Comparison of ENCODE assay signal across 12 mouse cellular contexts in the genomic region with DNA sequence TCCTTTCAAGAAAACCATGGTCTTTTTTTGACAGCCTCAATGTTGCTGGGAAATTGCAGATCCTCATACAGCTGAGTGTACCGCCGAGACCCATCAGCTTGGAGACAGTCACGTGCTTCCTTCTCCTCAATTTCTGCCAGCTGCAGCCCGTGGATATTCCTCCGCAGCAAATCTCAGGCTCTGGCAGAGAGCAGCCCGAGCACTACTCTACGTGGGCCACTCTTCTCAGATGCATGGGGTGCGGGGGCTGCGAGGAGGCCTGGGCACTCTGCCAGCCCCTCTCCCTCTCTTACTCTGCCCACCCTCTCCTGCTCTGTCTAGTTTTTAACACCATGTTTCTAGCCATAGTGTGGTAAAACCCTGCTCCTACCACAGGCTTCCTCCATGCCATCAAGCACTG. TPM values are rescaled to one million over a fixed set of nuclear protein-coding genes. Genes with fewer than 3 reads are reported as not detected.
A peak's percentile ranks its signal among the peaks of the same experiment; 100 is the strongest.
DNase-seq lines count a peak whose midpoint lies in the region; ATAC-seq lines count a peak whose summit lies in the region.
"Had no signal": no experiment of that assay in that cellular context is flagged by ENCODE, and none has a peak within 500 bp of the region (broad histone marks: within the 10 kb centered on the region; RNA-seq: fewer than 3 reads in every experiment).

No protein-coding gene starts in this region.

- H3K9me3 ChIP-seq in forebrain, embryonic 13.5 days (replicated peaks) = no peaks in the 10 kb centered on the region
- no peaks in the 10 kb centered on the region for H3K9me3 ChIP-seq in forebrain, embryonic 10.5 days
- H3K9me3 ChIP-seq in lung, embryonic 16.5 days (ENCODE audit: control insufficient read depth, low read length) = no peaks in the 10 kb centered on the region
- H3K9me3 ChIP-seq: embryonic facial prominence, embryonic 12.5 days; neural tube, embryonic 12.5 days had no signal

- no peaks in the 10 kb centered on the region for H3K27me3 ChIP-seq in forebrain, embryonic 13.5 days
- H3K27me3 ChIP-seq in forebrain, embryonic 10.5 days (ENCODE audit: poor library complexity, severe bottlenecking) = no peaks in the 10 kb centered on the region
- no peaks in the 10 kb centered on the region for H3K27me3 ChIP-seq in lung, embryonic 16.5 days (ENCODE audit: control insufficient read depth, insufficient read depth, low read depth, low read length)
- H3K27me3 ChIP-seq: embryonic facial prominence, embryonic 12.5 days; neural tube, embryonic 12.5 days had no signal

- peak; percentile 94 for ATAC-seq in forebrain, embryonic 13.5 days
- ATAC-seq in lung, embryonic 16.5 days (ENCODE audit: low read depth) = peak; percentile 56

- H3K9ac ChIP-seq in forebrain, embryonic 13.5 days = no peak overlapping the region
- no peak overlapping the region for H3K9ac ChIP-seq in lung, embryonic 16.5 days (ENCODE audit: low read length)
- H3K9ac ChIP-seq: embryonic facial prominence, embryonic 12.5 days; neural tube, embryonic 12.5 days had no signal

- no peak for DNase-seq in forebrain, embryonic 10.5 days (ENCODE audit: extremely low spot score, low spot score)
- DNase-seq in lung, postnatal 10 days = no peak
- DNase-seq in left cerebral cortex, adult 18-20 months (ENCODE audit: low spot score in 2 of 2) = peak; percentile 61 to 75
- peak; percentile 60 for DNase-seq in right cerebral cortex, postnatal 14 days
- no peak for DNase-seq in c-Kit-positive CD71-positive TER-119-positive erythroid progenitor cells, embryonic 14.5 days (ENCODE audit: low spot score)
- no peak for DNase-seq in lung, postnatal 36 days
- DNase-seq: heart, adult 11 months; kidney, adult 9 months had no signal

- H3K27ac ChIP-seq in forebrain, embryonic 13.5 days = no peak overlapping the region
- no peak overlapping the region for H3K27ac ChIP-seq in forebrain, embryonic 10.5 days
- no peak overlapping the region for H3K27ac ChIP-seq in lung, embryonic 16.5 days (ENCODE audit: low read length)
- H3K27ac ChIP-seq: embryonic facial prominence, embryonic 12.5 days; neural tube, embryonic 12.5 days had no signal

- no peak overlapping the region for H3K4me3 ChIP-seq in forebrain, embryonic 13.5 days
- no peak overlapping the region for H3K4me3 ChIP-seq in forebrain, embryonic 10.5 days
- H3K4me3 ChIP-seq in lung, embryonic 16.5 days (ENCODE audit: low read length) = no peak overlapping the region
- H3K4me3 ChIP-seq: embryonic facial prominence, embryonic 12.5 days; neural tube, embryonic 12.5 days had no signal

- H3K4me1 ChIP-seq in forebrain, embryonic 13.5 days = peaks cover 6% of the 10 kb centered on the region; the same call in 1 of the 2 replicates
- peaks cover 7% of the 10 kb centered on the region; the same call in 1 of the 2 replicates for H3K4me1 ChIP-seq in forebrain, embryonic 10.5 days
- 0 out of 2 replicates have a peak, but pooled peaks cover 3% of the 10 kb centered on the region for H3K4me1 ChIP-seq in lung, embryonic 16.5 days (replicated peaks; ENCODE audit: control insufficient read depth, insufficient read depth, low read length)
- H3K4me1 ChIP-seq: embryonic facial prominence, embryonic 12.5 days; neural tube, embryonic 12.5 days had no signal

- no peak overlapping the region for H3K4me2 ChIP-seq in forebrain, embryonic 13.5 days
- H3K4me2 ChIP-seq in lung, embryonic 16.5 days (ENCODE audit: low read depth, low read length) = no peak overlapping the region
- H3K4me2 ChIP-seq: embryonic facial prominence, embryonic 12.5 days; neural tube, embryonic 12.5 days had no signal

- 67% methylated on average over 9 of the region's 9 CpGs for WGBS in forebrain, embryonic 13.5 days
- 91% methylated on average over 9 of the region's 9 CpGs for WGBS in forebrain, embryonic 10.5 days
- WGBS in lung, embryonic 16.5 days = 28% methylated on average over 9 of the region's 9 CpGs

- H3K36me3 ChIP-seq in forebrain, embryonic 13.5 days (ENCODE audit: poor library complexity, severe bottlenecking) = no peaks in the 10 kb centered on the region
- H3K36me3 ChIP-seq in forebrain, embryonic 10.5 days (replicated peaks) = no peaks in the 10 kb centered on the region
- no peaks in the 10 kb centered on the region for H3K36me3 ChIP-seq in lung, embryonic 16.5 days (ENCODE audit: control insufficient read depth, insufficient read depth, low read length)
- H3K36me3 ChIP-seq: embryonic facial prominence, embryonic 12.5 days; neural tube, embryonic 12.5 days had no signal

RNA-seq across cellular contexts. Expression of a gene that starts 55.1 kb away (rescaled TPM):
- polyA plus RNA-seq in forebrain, embryonic 13.5 days (2015; fragmentation: Nextera tagmentation; extraction: Ambion mirVana) = 17.9 and 21.8 TPM in 2 replicates
- polyA plus RNA-seq in forebrain, embryonic 10.5 days (2016; fragmentation: Nextera tagmentation; extraction: Ambion mirVana) = 3.7 TPM in 2 replicates
- 2.0 and 2.6 TPM in 2 replicates for polyA plus RNA-seq in lung, embryonic 16.5 days (2015; fragmentation: Nextera tagmentation; extraction: Ambion mirVana)
- 100 to 1,000 TPM; 208 to 216 TPM for total RNA-seq in left cerebral cortex, adult 18-20 months (2021)

Comparison
In these comparisons a context has a peak if more than half of its experiments do, and no peak if none do; other contexts are left out.
1. DNase-seq: peak in left cerebral cortex, adult 18-20 months (2 of 2) and right cerebral cortex, postnatal 14 days (single experiment); none in forebrain, embryonic 10.5 days (single experiment), lung, postnatal 10 days (single experiment), c-Kit-positive CD71-positive TER-119-positive erythroid progenitor cells, embryonic 14.5 days (single experiment) and lung, postnatal 36 days (single experiment).